Mouse (Mus musculus) lung, adult 2 months (tissue): ENCODE measurements around the gene Gm5862.
"Not testable (repeated sequence)": the region's sequence is repeated elsewhere in the genome, so short reads cannot be mapped to it uniquely, and the experiment has no call there.

Experiments
- CTCF ChIP-seq: fragments of 200-500 bp; IDR thresholded peaks from 2 replicates; pipeline ENCODE4 v1.5.1; 2011; ENCODE audit warnings: mild to moderate bottlenecking, low read length, control low read depth; ENCODE audit not compliant: insufficient read depth
- POLR2A ChIP-seq: fragments of 200-500 bp; IDR thresholded peaks from 2 replicates; pipeline ENCODE4 v1.6.1; 2011; ENCODE audit warnings: low read depth, mild to moderate bottlenecking, control low read depth, low read length, borderline replicate concordance; ENCODE audit errors: extremely low read depth

GRCm38 (mm10) chr5:26006937-26007695 is 15.6 kb downstream of the Gm5862 start:
- not testable (repeated sequence) for TF ChIP-seq CTCF, POLR2A
